In the genomic region with DNA sequence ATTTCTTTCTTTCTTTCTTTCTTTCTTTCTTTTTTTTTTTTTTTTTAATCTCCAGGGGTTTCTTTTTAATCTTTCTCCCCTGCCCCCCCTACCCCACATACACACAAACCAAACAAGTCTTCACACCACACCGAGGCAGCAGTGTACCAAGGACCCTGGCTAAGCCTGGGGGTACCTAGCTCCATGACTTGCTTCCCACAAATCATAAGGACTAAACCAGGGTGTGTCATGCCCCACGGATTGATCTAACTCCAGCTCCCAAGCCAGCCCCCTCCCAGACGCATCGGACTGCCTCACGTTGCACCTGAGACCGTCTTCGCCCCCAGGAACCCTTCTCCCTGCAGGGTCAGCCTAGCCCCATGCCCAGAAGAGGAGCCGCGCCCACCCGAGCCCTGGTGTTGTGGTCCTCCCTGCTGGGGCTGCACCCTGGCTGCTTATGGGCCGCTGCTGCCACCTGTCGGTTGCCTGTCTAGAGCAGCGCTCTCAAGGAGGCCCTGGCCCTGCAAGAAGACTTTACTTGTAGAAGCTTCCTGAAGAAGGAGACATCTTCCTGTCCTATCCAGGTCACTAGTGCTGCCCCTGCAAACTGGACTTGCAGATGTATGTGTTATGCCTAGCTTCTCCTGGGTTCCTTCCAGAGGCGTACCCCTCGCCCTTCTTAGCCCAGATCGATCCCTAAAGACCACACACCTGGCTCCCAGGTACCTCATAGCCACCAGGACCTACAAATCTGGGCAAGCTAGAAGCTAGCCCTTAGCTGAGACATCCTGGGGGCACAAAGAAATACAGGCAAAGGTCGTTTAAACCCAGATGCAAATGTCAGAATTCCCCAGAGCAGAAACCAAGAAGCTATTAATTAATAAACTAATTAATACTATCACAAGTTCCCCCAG, we compare ENCODE assay signal across 8 mouse cellular contexts. TPM values are rescaled to one million over a fixed set of nuclear protein-coding genes. Genes with fewer than 3 reads are reported as not detected.
DNase-seq lines count a peak whose midpoint lies in the region; ATAC-seq and TF ChIP-seq lines count a peak whose summit lies in the region.

No protein-coding gene starts in this region.

- peak; percentile 45; the same call in 1 of the 2 replicates for ATAC-seq in cerebellum, adult (ENCODE audit: insufficient number of reproducible peaks, low FRiP score, low TSS enrichment)
- peak; percentile 81 for ATAC-seq in forebrain, embryonic 16.5 days
- peak; percentile 89 for ATAC-seq in lung, embryonic 14.5 days (ENCODE audit: insufficient read depth)

- no peak overlapping the region for H3K4me3 ChIP-seq in E14TG2a.4 (replicated peaks; ENCODE audit: low read length)
- H3K4me3 ChIP-seq in forebrain, embryonic 16.5 days (replicated peaks; ENCODE audit: low read length), result peak overlapping the region; percentile 40
- H3K4me3 ChIP-seq in lung, embryonic 14.5 days (ENCODE audit: low read depth, low read length), result 0 out of 2 replicates have a peak overlapping the region, but pooled peaks have one; percentile 14
- peak overlapping the region; percentile 30 for H3K4me3 ChIP-seq in olfactory bulb, adult 2 months (ENCODE audit: insufficient read depth, low read depth, low read length)

- peak overlapping the region; percentile 69 for H3K4me2 ChIP-seq in forebrain, embryonic 16.5 days (ENCODE audit: low read length)
- H3K4me2 ChIP-seq in lung, embryonic 14.5 days, result peak overlapping the region; percentile 58

- H3K4me1 ChIP-seq in E14TG2a.4 (replicated peaks; ENCODE audit: low read depth, low read length), result peaks cover 33% of the 10 kb centered on the region
- H3K4me1 ChIP-seq in forebrain, embryonic 16.5 days (replicated peaks; ENCODE audit: control insufficient read depth, insufficient read depth, low read length), result peaks cover 13% of the 10 kb centered on the region
- no peaks in the 10 kb centered on the region for H3K4me1 ChIP-seq in lung, embryonic 14.5 days (ENCODE audit: insufficient read depth)
- H3K4me1 ChIP-seq in olfactory bulb, adult 2 months (ENCODE audit: control insufficient read depth, insufficient read depth, low read length), result peaks cover 14% of the 10 kb centered on the region; the same call in 1 of the 2 replicates

- DNase-seq in heart, postnatal 4 days, result peak; percentile 86
- DNase-seq in layer of hippocampus, adult 8-10 months (ENCODE audit: low spot score in 2 of 2), result peak; percentile 49 to 78
- DNase-seq in lung, embryonic 14.5 days, result peak; percentile 92
- peak; percentile 72 to 92 for DNase-seq in thymus, postnatal 10 days (ENCODE audit: low spot score in 2 of 2)

- H3K27ac ChIP-seq in forebrain, embryonic 16.5 days (ENCODE audit: low read length), result no peak overlapping the region
- no peak overlapping the region for H3K27ac ChIP-seq in lung, embryonic 14.5 days (ENCODE audit: low read depth)
- no peak overlapping the region for H3K27ac ChIP-seq in olfactory bulb, adult 2 months (ENCODE audit: insufficient read depth, low read depth, low read length)

- 18% methylated on average over 17 of the region's 17 CpGs for WGBS in forebrain, embryonic 16.5 days
- 15% methylated on average over 17 of the region's 17 CpGs for WGBS in lung, embryonic 14.5 days
- 20% methylated on average over 17 of the region's 17 CpGs for WGBS in olfactory bulb, adult 2 months

- TF ChIP-seq CTCF in E14TG2a.4 (conservative IDR thresholded peaks at IDR 0.05; ENCODE audit: low read length), result peak; percentile 62
- TF ChIP-seq CTCF in lung, embryonic 14.5 days (IDR thresholded peaks at IDR 0.05; ENCODE audit: low read depth), result peak; percentile 96
- peak; percentile 99 for TF ChIP-seq CTCF in olfactory bulb, adult 2 months (IDR thresholded peaks at IDR 0.05; ENCODE audit: insufficient read depth, low read depth, low read length)

- H3K9ac ChIP-seq in forebrain, embryonic 16.5 days (replicated peaks; ENCODE audit: low read depth, low read length), result peak overlapping the region; percentile 61
- peak overlapping the region; percentile 42; the same call in 1 of the 2 replicates for H3K9ac ChIP-seq in lung, embryonic 14.5 days

- H3K9me3 ChIP-seq in E14TG2a.4 (ENCODE audit: low read length), result no peaks in the 10 kb centered on the region
- no peaks in the 10 kb centered on the region for H3K9me3 ChIP-seq in forebrain, embryonic 16.5 days (ENCODE audit: control insufficient read depth, low read length)
- no peaks in the 10 kb centered on the region for H3K9me3 ChIP-seq in lung, embryonic 14.5 days (ENCODE audit: low read depth, low read length)

- peaks cover 14% of the 10 kb centered on the region for H3K27me3 ChIP-seq in E14TG2a.4 (ENCODE audit: insufficient read depth, low read length)
- H3K27me3 ChIP-seq in forebrain, embryonic 16.5 days (replicated peaks; ENCODE audit: control insufficient read depth, insufficient read depth, low read length), result no peaks in the 10 kb centered on the region
- H3K27me3 ChIP-seq in lung, embryonic 14.5 days (ENCODE audit: insufficient read depth, low read length), result no peaks in the 10 kb centered on the region

- no peak for TF ChIP-seq POLR2A in olfactory bulb, adult 2 months (IDR thresholded peaks at IDR 0.05; ENCODE audit: insufficient read depth, low read depth, low read length)

- H3K36me3 ChIP-seq in E14TG2a.4 (ENCODE audit: insufficient read depth, low read length), result no peaks in the 10 kb centered on the region
- no peaks in the 10 kb centered on the region for H3K36me3 ChIP-seq in forebrain, embryonic 16.5 days (ENCODE audit: control insufficient read depth, insufficient read depth)
- no peaks in the 10 kb centered on the region for H3K36me3 ChIP-seq in lung, embryonic 14.5 days (ENCODE audit: insufficient read depth)

RNA-seq across cellular contexts. Expression of a gene that starts 56.2 kb away (rescaled TPM):
- 0.22 and 0.44 TPM in 2 replicates for polyA plus RNA-seq in forebrain, embryonic 16.5 days (2015; fragmentation: Nextera tagmentation; extraction: Ambion mirVana)
- total RNA-seq in heart, postnatal 4 days (2021), result 1 to 10 TPM in 1 of 2 experiments, under 1 TPM in 1; 0.88 to 1.3 TPM
- under 1 TPM in 2 of 4 experiments, not detected in 2; 0.36 to 0.39 TPM for total RNA-seq in layer of hippocampus, adult 8-10 months (2022)
- 0.11 and 0.26 TPM in 2 replicates for polyA plus RNA-seq in lung, embryonic 14.5 days (2014; fragmentation: Nextera tagmentation; extraction: Ambion mirVana)
- polyA plus RNA-seq in olfactory bulb, adult 2 months (2012; ENCODE audit: insufficient read depth, insufficient read length, low replicate concordance, missing spikeins), result not detected in 2 replicates
